8 mouse cellular contexts compared by ENCODE assay signal in the genomic region with DNA sequence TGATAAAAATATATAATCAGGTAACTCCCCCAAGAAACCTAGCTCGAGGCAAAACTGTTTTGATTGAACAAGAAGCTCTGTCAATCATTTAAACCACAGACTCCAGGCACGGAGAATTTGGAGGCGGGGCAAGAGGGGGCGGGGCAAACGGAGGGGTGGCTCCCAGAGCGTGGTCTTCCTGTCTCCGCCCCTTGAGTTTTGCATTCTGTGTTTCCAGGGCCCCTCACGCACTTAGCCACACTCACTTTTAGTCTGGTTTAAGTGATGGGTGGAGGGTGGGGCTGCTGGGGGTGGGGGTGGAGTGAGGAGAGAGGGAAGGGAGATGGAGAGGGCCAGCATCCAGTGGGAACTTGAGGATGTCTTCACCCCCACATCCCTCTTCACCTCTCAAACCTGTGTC. TPM values are rescaled to one million over a fixed set of nuclear protein-coding genes. Genes with fewer than 3 reads are reported as not detected.
DNase-seq lines count a peak whose midpoint lies in the region; ATAC-seq lines count a peak whose summit lies in the region.

No protein-coding gene starts in this region.

- peaks cover 19% of the 10 kb centered on the region for H3K4me1 ChIP-seq in embryonic facial prominence, embryonic 14.5 days (ENCODE audit: control insufficient read depth, insufficient read depth, low read length)
- H3K4me1 ChIP-seq in heart, embryonic 13.5 days: peaks cover 60% of the 10 kb centered on the region
- H3K4me1 ChIP-seq in kidney, embryonic 16.5 days (ENCODE audit: insufficient read depth, low read length): peaks cover 48% of the 10 kb centered on the region
- peaks cover 58% of the 10 kb centered on the region for H3K4me1 ChIP-seq in liver, embryonic 12.5 days
- H3K4me1 ChIP-seq in neural tube, embryonic 14.5 days (ENCODE audit: control insufficient read depth, insufficient read depth, low read length): 0 out of 2 replicates have a peak, but pooled peaks cover 8% of the 10 kb centered on the region

- ATAC-seq in embryonic facial prominence, embryonic 14.5 days (ENCODE audit: low read depth): peak; percentile 58
- peak; percentile 44; the same call in 1 of the 2 replicates for ATAC-seq in heart, embryonic 13.5 days (ENCODE audit: extremely low read depth, insufficient number of reproducible peaks, low FRiP score, low TSS enrichment)
- ATAC-seq in kidney, embryonic 16.5 days (ENCODE audit: low FRiP score, low TSS enrichment): peak; percentile 43
- ATAC-seq in liver, embryonic 12.5 days: no peak
- peak; percentile 52 for ATAC-seq in neural tube, embryonic 14.5 days (ENCODE audit: low read depth)
- ATAC-seq in erythroid progenitor cell, adult 5-6 weeks (replicated peaks; ENCODE audit: low FRiP score, poor library complexity, severe bottlenecking): no peak

- peak overlapping the region; percentile 78 for H3K9ac ChIP-seq in embryonic facial prominence, embryonic 14.5 days (ENCODE audit: low read depth, low read length)
- peak overlapping the region; percentile 91 for H3K9ac ChIP-seq in heart, embryonic 13.5 days
- H3K9ac ChIP-seq in kidney, embryonic 16.5 days (replicated peaks; ENCODE audit: low read length): peak overlapping the region; percentile 87; the same call in 1 of the 2 replicates
- no peak overlapping the region for H3K9ac ChIP-seq in liver, embryonic 12.5 days
- H3K9ac ChIP-seq in neural tube, embryonic 14.5 days (replicated peaks; ENCODE audit: low read depth, low read length): peak overlapping the region; percentile 70; the same call in 1 of the 2 replicates

- no peaks in the 10 kb centered on the region for H3K9me3 ChIP-seq in embryonic facial prominence, embryonic 14.5 days (ENCODE audit: control insufficient read depth, low read length)
- no peaks in the 10 kb centered on the region for H3K9me3 ChIP-seq in heart, embryonic 13.5 days
- H3K9me3 ChIP-seq in kidney, embryonic 16.5 days (ENCODE audit: low read length): no peaks in the 10 kb centered on the region
- no peaks in the 10 kb centered on the region for H3K9me3 ChIP-seq in liver, embryonic 12.5 days (replicated peaks)
- H3K9me3 ChIP-seq in neural tube, embryonic 14.5 days (ENCODE audit: control insufficient read depth, low read length): no peaks in the 10 kb centered on the region

- H3K27ac ChIP-seq in embryonic facial prominence, embryonic 14.5 days (replicated peaks; ENCODE audit: low read depth, low read length): peak overlapping the region; percentile 93
- H3K27ac ChIP-seq in heart, embryonic 13.5 days (replicated peaks): peak overlapping the region; percentile 95
- no peak overlapping the region; the same call in 1 of the 2 replicates for H3K27ac ChIP-seq in kidney, embryonic 16.5 days (ENCODE audit: low read length)
- no peak overlapping the region for H3K27ac ChIP-seq in liver, embryonic 12.5 days
- peak overlapping the region; percentile 85 for H3K27ac ChIP-seq in neural tube, embryonic 14.5 days (ENCODE audit: low read depth, low read length)

- 2% methylated on average over 8 of the region's 8 CpGs for WGBS in embryonic facial prominence, embryonic 14.5 days
- WGBS in heart, embryonic 13.5 days: 0% methylated on average over 8 of the region's 8 CpGs
- WGBS in kidney, embryonic 16.5 days: 1% methylated on average over 8 of the region's 8 CpGs
- 2% methylated on average over 8 of the region's 8 CpGs for WGBS in liver, embryonic 12.5 days (ENCODE audit: insufficient replicate concordance)
- whole genome bisulfite sequencing in neural tube, embryonic 14.5 days: under 1% methylated on average over 8 of the region's 8 CpGs

- peaks cover 5% of the 10 kb centered on the region; the same call in 1 of the 2 replicates for H3K27me3 ChIP-seq in embryonic facial prominence, embryonic 14.5 days (replicated peaks; ENCODE audit: control insufficient read depth, insufficient read depth, low read length)
- peaks cover 5% of the 10 kb centered on the region; the same call in 1 of the 2 replicates for H3K27me3 ChIP-seq in heart, embryonic 13.5 days (replicated peaks)
- H3K27me3 ChIP-seq in kidney, embryonic 16.5 days (ENCODE audit: insufficient read depth, low read length): peaks cover 5% of the 10 kb centered on the region; the same call in 1 of the 2 replicates
- H3K27me3 ChIP-seq in liver, embryonic 12.5 days (replicated peaks): peaks cover 84% of the 10 kb centered on the region
- H3K27me3 ChIP-seq in neural tube, embryonic 14.5 days (ENCODE audit: control insufficient read depth, insufficient read depth, low read length): no peaks in the 10 kb centered on the region

- DNase-seq in B cell, adult 2 months: peak; percentile 52 to 60
- peak; percentile 87 for DNase-seq in ZHBTc4 (ENCODE audit: low read depth, low spot score)
- peak; percentile 95 for DNase-seq in embryonic facial prominence, embryonic 14.5 days (ENCODE audit: low spot score)

- no peaks in the 10 kb centered on the region for H3K36me3 ChIP-seq in embryonic facial prominence, embryonic 14.5 days (ENCODE audit: control insufficient read depth, insufficient read depth, low read length)
- H3K36me3 ChIP-seq in heart, embryonic 13.5 days: peaks cover 9% of the 10 kb centered on the region; the same call in 1 of the 2 replicates
- no peaks in the 10 kb centered on the region for H3K36me3 ChIP-seq in kidney, embryonic 16.5 days (ENCODE audit: insufficient read depth, low read length)
- H3K36me3 ChIP-seq in liver, embryonic 12.5 days: no peaks in the 10 kb centered on the region
- no peaks in the 10 kb centered on the region for H3K36me3 ChIP-seq in neural tube, embryonic 14.5 days (ENCODE audit: control insufficient read depth, insufficient read depth, low read length)

- peak overlapping the region; percentile 88 for H3K4me2 ChIP-seq in embryonic facial prominence, embryonic 14.5 days (ENCODE audit: low read depth, low read length)
- H3K4me2 ChIP-seq in heart, embryonic 13.5 days: peak overlapping the region; percentile 95
- peak overlapping the region; percentile 94 for H3K4me2 ChIP-seq in kidney, embryonic 16.5 days (replicated peaks; ENCODE audit: low read depth, low read length)
- H3K4me2 ChIP-seq in liver, embryonic 12.5 days: peak overlapping the region; percentile 69
- peak overlapping the region; percentile 92 for H3K4me2 ChIP-seq in neural tube, embryonic 14.5 days (ENCODE audit: low read depth, low read length)

- peak overlapping the region; percentile 62 for H3K4me3 ChIP-seq in embryonic facial prominence, embryonic 14.5 days (ENCODE audit: low read depth, low read length)
- peak overlapping the region; percentile 75 for H3K4me3 ChIP-seq in heart, embryonic 13.5 days
- H3K4me3 ChIP-seq in kidney, embryonic 16.5 days (ENCODE audit: low read length): peak overlapping the region; percentile 72
- H3K4me3 ChIP-seq in liver, embryonic 12.5 days: peak overlapping the region; percentile 40; the same call in 1 of the 2 replicates
- peak overlapping the region; percentile 55 for H3K4me3 ChIP-seq in neural tube, embryonic 14.5 days (ENCODE audit: low read depth, low read length)

RNA-seq across cellular contexts. Expression of a gene that starts 2.2 kb away (rescaled TPM):
- polyA plus RNA-seq in embryonic facial prominence, embryonic 14.5 days (2014; fragmentation: Nextera tagmentation; extraction: Ambion mirVana): 131 and 138 TPM in 2 replicates
- polyA plus RNA-seq in heart, embryonic 13.5 days (2015; fragmentation: Nextera tagmentation; extraction: Ambion mirVana): 110 and 126 TPM in 2 replicates
- 89.0 and 104 TPM in 2 replicates for polyA plus RNA-seq in kidney, embryonic 16.5 days (2015; fragmentation: Nextera tagmentation; extraction: Ambion mirVana)
- 7.6 and 10.9 TPM in 2 replicates for polyA plus RNA-seq in liver, embryonic 12.5 days (2016; fragmentation: Nextera tagmentation; extraction: Ambion mirVana)
- 85.0 and 112 TPM in 2 replicates for polyA plus RNA-seq in neural tube, embryonic 14.5 days (2014; fragmentation: Nextera tagmentation; extraction: Ambion mirVana)
- 6.5 and 10.1 TPM in 2 replicates for total RNA-seq in erythroid progenitor cell, adult 5-6 weeks (2015; ENCODE audit: low replicate concordance)
- total RNA-seq in erythroid progenitor cell, adult 5-6 weeks (2017; ENCODE audit: low replicate concordance): 4.6 and 4.7 TPM in 2 replicates

RNA-seq across cellular contexts. Expression of a gene that starts 48.2 kb away (rescaled TPM):
- polyA plus RNA-seq in embryonic facial prominence, embryonic 14.5 days (2014; fragmentation: Nextera tagmentation; extraction: Ambion mirVana): 446 and 451 TPM in 2 replicates
- 85.0 and 87.3 TPM in 2 replicates for polyA plus RNA-seq in heart, embryonic 13.5 days (2015; fragmentation: Nextera tagmentation; extraction: Ambion mirVana)
- polyA plus RNA-seq in kidney, embryonic 16.5 days (2015; fragmentation: Nextera tagmentation; extraction: Ambion mirVana): 144 and 152 TPM in 2 replicates
- 12.4 and 14.3 TPM in 2 replicates for polyA plus RNA-seq in liver, embryonic 12.5 days (2016; fragmentation: Nextera tagmentation; extraction: Ambion mirVana)
- 163 and 379 TPM in 2 replicates for polyA plus RNA-seq in neural tube, embryonic 14.5 days (2014; fragmentation: Nextera tagmentation; extraction: Ambion mirVana)
- not detected in 2 replicates for total RNA-seq in erythroid progenitor cell, adult 5-6 weeks (2015; ENCODE audit: low replicate concordance)
- total RNA-seq in erythroid progenitor cell, adult 5-6 weeks (2017; ENCODE audit: low replicate concordance): not detected in 2 replicates

Comparison
In these comparisons a context has a peak if more than half of its experiments do, and no peak if none do; other contexts are left out.
1. ATAC-seq: peak in embryonic facial prominence, embryonic 14.5 days (single experiment), heart, embryonic 13.5 days (single experiment), kidney, embryonic 16.5 days (single experiment) and neural tube, embryonic 14.5 days (single experiment); none in liver, embryonic 12.5 days (single experiment) and erythroid progenitor cell, adult 5-6 weeks (single experiment).
2. H3K27ac ChIP-seq: peak in embryonic facial prominence, embryonic 14.5 days (single experiment), heart, embryonic 13.5 days (single experiment) and neural tube, embryonic 14.5 days (single experiment); none in kidney, embryonic 16.5 days (single experiment) and liver, embryonic 12.5 days (single experiment).
3. Peak in every context shown above with its lines, with median percentiles within 50 percentile points of each other: DNase-seq, H3K4me2 ChIP-seq and H3K4me3 ChIP-seq.